Mouse (Mus musculus) neutrophil, adult 83 days (primary cell): Measurements from ENCODE around the gene Ampd3. TPM values are rescaled to one million over a fixed set of nuclear protein-coding genes. Genes with fewer than 3 reads are reported as not detected.

Experiments used
- total RNA-seq, 2 experiments: library from RNA; stranded (reverse); gene quantifications; one replicate each; pipeline ENCODE4 v1.2.4; 2023

The Ampd3 gene
- total RNA-seq: 100 to 1,000 TPM; 125 to 137 TPM

GRCm38 (mm10) chr7:110768001-110768400 is at the start of gene Ampd3:
Gene Ampd3 (plus strand): TSS chr7:110768206.

GRCm38 (mm10) chr7:110843916-110844874 is 76.2 kb downstream of the Ampd3 start, which contains the start of gene Rnf141:
Gene Rnf141 (minus strand): TSS chr7:110844457.

Other genes starting within 250 kb of the Ampd3 start
- gene Sbf2, start 153.3 kb upstream of the Ampd3 start, total RNA-seq: 1 to 10 TPM; 2.2 to 2.3 TPM
- under 1 TPM in 1 of 2 experiments, not detected in 1; 0.29 TPM for gene Adm, start 140.5 kb upstream of the Ampd3 start, total RNA-seq
- 10 to 100 TPM; 71.5 to 80.1 TPM for gene Rnf141, start 76.3 kb downstream of the Ampd3 start, total RNA-seq
- 1 to 10 TPM; 3.9 to 4.3 TPM for gene Lyve1, start 95.0 kb downstream of the Ampd3 start, total RNA-seq
- gene Mrvi1, start 214.3 kb downstream of the Ampd3 start, total RNA-seq: 1 to 10 TPM in 1 of 2 experiments, under 1 TPM in 1; 0.97 to 2.2 TPM